Mouse (Mus musculus) adrenal gland, postnatal 36 days (tissue): ENCODE measurements around the gene Mfsd5. TPM values are rescaled to one million over a fixed set of nuclear protein-coding genes. Genes with fewer than 3 reads are reported as not detected.

Source experiments
- DNase-seq, 2 experiments: peaks; one replicate each; pipeline ENCODE4 v3.0.0; 2021; ENCODE audit warnings: mixed read lengths in 1 of 2
- total RNA-seq, 2 experiments: library from RNA; stranded (reverse); gene quantifications; 2 replicates each; pipeline ENCODE4 v1.2.3; 2021

The Mfsd5 gene
- total RNA-seq, 2 experiments from 2014 or later, result 39.0 to 40.0 TPM

DNA sequence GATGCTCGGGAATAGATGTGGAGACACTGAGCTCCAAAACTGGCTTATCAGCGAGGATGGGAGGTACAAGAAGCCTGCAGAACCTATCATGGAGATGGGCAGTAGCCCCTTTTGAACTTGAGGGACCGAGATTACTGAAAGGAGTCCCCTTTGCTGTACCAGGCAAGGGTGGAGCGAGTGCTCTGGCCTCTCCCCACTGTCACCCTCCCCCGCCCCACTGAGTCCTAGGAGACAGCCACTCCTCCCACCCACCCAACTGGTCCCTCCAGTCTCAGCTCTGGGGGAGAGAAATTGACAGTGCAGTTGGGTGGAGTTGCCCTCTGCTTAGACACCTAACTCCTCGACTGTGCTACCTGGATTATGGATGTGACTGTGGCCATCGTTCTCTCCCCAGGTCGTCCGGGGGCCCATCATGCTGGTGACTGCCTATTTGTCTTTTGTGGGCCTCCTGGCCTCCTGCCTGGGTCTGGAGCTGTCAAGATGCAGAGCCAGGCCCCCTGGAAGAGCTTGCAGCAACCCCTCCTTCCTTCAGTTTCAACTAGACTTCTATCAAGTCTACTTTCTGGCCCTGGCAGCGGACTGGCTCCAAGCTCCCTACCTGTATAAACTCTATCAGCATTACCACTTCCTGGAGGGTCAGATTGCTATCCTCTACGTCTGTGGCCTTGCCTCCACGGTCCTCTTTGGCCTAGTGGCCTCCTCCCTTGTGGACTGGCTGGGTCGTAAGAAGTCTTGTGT lies 698 bp downstream of the Mfsd5 start:
- DNase-seq, result no peak

DNA sequence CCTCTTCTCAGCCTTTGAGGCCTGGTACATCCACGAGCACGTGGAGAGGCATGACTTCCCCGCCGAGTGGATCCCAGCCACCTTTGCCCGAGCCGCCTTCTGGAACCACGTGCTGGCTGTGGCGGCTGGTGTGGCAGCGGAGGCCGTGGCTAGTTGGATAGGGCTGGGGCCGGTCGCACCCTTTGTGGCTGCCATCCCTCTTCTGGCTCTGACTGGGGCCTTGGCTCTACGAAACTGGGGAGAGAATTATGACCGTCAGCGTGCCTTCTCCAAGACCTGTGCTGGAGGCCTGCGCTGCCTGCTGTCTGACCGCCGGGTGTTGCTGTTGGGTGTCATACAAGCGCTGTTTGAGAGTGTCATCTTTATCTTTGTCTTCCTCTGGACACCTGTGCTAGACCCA lies 1.4 kb downstream of the Mfsd5 start:
- no peak for DNase-seq

DNA sequence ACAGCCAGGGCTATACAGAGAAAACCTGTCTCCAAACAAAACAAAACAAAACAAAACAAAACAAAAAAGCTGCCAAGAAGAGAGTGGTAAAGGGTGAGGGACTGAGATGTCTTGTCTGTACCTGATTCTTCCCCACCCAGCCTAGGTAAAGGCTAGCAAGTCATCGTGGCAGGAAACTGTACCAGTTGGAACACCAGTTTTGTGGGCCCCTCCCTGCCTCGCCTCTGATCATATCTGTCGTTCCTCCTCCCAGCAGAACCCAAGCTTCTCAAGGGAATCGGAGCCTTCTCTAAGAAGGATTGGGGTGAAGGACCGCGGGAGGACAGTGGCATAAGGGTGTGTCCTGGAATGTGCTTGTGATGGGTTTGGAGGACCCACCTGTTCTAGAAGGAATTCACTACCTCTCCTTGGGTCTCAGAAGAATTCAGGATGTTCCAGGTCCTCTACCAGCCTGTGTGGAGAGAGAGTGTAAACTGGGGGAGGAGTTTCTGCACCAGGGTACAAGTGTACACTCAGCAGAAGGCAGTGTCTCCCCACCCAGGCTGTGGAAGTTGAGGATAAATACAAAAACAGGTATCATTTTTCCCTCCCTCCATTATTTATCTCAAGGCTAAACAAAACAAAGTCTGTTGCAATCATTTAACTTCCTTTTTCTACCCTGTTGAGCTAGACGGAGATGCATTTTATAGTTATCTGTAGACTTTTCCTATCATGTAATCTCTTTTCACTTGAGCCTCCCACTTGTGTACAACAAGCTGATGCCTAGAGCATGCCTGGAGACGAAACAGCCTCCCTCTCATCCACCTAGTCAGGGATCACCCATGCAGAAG lies 3.4 kb downstream of the Mfsd5 start:
- DNase-seq, result no peak

DNA sequence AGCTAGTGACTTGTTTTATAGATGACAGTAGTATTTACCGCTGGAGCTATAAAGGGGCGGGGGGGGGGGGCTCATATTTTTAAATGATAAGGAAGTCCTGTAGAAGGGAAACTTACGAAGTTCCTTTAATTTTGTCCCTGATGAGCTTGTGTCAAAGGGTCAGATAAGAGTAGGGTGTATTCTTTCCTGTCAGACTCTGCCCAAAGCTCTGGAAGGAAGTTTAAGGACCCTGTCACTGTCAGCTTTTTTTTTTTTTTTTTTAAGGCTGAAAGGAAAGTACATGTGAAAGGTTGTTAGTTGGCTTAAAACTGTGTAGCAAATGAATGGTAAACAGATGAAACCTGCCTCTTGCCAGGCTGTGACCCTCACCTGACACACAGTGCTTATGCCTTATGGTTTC lies 4.4 kb downstream of the Mfsd5 start:
- DNase-seq, result no peak

DNA sequence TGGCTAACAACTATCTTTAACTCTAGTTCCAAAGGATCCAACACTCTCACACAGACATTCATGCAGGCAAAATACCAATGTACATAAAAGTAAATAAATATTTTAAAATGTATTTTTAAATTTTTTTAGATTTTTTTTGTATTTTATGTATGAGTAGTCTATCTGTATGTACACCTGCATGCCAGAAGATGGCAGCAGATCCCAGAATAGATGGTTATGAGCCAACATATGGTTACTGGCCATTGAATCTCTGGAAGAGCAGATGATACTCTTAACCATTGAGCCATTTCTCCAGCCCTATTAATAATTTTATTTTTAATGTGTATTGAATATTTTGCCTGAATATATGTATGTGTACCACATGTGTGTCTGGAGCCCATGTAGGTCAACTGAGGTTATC lies 8.1 kb downstream of the Mfsd5 start:
- DNase-seq, result peak; percentile 36 to 55

DNA sequence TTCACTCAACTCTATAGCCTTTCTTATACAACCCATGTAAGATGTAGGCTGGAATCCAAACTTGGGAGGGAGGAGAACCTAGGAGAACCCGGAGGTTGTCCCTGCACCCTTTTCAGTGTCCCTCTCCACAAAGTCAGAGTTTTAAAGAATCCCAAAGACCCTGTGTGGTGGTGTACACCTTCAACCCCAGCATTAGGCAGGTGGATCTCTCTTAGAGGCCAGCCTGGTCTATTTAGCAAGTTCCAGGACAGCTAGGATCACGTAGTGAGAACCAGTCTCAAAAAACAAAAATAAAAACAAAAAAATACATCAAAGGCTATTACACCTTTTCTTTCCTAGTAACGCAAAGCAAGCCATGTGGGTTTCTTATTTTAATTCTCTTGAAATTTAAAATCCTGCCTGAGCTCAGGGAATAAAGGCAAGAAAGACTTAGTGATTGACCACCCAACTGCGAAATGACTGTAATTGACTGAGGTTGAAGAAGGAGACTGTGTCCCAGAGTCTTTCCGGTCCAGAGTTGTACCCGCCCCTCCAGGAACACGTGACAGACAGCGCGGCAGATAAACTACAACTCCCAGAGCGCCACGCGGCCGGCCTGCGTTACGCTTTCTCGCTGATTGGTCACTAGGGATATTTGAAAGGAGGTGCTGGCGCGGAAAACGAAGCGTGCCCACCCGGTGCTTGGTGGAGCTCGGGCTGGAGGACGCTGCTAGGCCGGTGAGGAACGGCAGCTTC lies 16.5 kb downstream of the Mfsd5 start, which contains the start of gene Espl1:
Espl1 (plus strand) TSS at position 634 of the 735 bp plus-strand sequence.
- DNase-seq, result peak; percentile 93 to 95

DNA sequence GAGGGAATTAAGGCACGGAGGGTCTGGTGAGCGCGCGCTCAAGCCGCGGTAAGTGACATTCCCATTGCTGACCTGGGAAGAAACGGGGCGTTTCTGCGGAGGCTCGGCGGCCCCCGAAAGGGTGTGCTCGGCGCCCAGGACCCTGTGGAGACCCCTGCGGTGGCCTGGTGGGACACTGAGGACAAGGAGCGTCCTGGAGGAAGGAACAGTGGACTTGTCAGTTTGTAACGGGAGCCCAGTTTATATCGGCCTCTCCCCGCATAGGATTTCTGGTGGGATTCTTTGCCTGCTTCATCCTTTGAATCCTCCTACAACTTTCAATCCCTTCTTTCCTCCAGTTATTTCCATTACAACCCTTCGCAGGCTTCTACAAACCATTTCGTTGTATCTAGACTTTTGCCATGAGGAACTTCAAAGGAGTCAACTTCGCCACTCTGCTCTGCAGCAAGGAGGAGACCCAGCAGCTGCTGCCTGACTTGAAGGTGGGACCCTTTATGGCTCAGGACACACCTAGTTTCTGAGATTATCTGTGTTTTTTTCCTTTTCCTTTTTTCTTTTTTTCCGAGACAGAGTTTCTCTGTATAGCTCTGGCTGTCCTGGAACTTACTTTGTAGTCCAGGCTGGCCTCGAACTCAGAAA lies 17.2 kb downstream of the Mfsd5 start:
- DNase-seq, result no peak

DNA sequence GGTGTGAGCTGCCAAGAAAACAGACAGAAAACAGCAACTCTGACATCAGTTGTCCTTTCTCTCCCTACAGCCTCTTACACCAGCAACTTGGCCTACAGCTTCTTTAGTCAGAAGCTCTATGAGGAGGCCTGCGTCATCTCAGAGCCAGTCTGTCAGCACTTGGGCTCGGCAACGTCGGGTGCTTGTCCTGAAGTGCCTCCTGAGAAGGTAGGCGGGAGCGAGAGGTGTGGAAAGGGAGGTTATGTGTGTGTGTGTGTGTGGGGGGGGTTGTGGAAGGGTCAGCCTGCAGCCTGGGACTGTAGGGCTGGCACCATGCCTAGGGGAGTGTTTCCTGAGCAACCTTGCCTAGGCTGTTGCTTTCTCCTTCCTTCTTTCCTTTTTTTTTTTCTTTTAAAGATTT lies 23.3 kb downstream of the Mfsd5 start:
- DNase-seq, result no peak

DNA sequence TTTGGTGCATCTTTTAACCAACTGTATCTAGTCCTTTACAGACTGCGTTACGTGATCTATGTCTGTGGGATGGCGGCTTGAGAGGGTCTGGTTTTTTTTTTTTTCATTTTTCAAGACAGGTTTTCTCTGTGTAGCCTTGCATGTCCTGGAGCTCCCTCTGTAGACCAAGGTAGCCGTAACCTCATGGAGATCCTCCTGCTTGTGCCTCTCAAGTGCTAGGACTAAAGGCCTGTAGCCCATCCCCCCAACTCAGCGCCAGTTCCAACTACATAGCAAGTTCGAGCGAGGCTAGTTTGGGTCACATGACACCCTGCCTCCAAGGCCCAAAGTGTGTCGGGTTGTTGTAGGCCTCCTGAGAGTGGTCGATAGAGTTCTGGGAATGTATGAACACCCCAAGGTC lies 29.5 kb downstream of the Mfsd5 start:
- DNase-seq, result no peak

DNA sequence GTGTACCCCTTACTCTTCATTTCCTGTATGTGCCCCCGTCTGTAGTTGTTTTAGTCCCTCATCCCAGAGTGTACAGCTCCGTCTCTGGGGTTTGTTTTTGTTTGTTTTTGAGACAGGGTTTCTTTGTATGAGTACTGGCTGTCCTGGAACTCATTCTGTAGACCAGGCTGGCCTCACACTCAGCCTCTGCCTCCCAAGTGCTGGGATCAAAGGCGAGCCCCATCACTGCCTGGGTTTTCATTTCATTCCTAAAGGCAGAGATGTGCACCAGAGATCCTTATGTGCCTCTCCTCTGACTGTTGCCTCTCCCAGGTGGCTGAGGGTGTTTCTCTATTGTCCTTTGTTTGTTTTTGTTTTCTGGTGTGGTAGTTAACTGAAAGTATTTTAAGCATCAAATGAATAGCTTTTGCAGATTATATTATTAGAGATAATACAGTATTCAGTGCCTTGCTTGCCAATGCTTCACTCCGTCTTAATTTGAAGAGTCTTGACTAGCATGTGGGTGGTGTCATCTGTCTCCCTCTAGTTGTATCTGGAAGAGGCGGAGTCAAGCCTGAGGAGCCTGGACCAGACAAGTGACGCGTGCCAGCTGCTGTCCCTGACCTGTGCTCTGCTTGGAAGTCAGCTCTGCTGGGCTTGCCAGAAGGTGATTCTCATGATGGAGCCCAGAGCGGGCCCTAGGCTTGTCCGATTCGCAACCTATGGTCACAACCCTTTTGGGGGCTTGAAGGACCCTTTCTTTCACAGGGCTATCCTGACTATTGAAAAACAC lies 31.0 kb downstream of the Mfsd5 start:
- DNase-seq, result peak; percentile 74 to 75

DNA sequence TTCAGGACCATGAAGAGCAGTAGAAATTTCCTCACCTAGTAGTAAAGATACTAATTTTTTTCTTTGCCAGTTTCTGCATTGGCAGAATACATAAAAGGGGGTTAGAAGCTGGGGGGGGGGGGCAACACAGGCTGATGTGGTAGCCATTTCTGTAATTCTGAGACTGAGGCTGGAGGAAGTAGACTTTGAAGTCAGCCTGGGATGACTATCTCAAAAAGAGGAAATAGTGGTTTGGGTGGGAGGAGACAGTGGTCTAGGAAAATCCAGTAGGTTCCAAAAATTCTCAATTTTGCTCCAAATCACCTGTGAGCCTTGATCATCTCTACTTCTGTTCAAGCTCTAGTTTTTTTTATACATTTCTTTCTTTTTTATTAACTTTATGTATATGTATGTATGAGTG lies 32.2 kb downstream of the Mfsd5 start:
- DNase-seq, result no peak

DNA sequence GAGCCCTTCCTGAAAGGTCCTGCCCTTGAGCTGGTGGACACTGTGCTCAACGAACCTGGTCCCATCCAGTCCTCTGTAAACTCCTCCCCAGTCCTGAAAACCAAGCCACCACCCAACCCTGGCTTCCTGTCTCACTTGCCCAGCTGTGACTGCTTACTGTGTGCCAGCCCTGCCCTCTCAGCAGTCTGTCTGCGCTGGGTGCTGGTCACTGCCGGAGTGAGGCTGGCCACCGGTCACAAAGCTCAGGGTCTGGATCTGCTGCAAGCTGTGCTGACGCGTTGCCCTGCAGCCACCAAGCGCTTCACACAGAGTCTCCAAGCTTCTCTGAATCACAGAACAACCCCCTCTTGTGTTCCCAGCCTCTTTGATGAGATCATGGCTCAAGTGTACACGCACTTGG lies 36.0 kb downstream of the Mfsd5 start:
- peak; percentile 6 to 33 for DNase-seq

DNA sequence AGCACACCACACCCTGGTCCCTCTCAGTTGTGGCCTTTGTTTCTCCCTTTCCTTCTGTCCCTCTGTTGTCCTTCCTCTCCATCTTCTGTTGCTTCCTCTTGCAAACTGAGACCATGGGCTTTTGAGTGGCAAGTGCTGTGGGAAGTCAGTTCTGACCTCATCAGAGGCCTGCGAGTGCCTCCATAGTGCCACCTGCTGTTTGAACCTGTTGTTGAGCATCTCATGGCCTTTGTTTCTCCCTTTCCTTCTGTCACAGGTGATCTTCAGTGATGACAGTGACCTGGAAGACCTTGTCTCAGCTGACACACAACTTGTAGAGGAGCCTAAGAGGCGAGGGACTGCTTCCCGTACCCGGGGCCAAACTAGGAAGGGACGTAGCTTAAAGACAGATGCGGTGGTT lies 37.0 kb downstream of the Mfsd5 start:
- peak; percentile 65 to 80 for DNase-seq

DNA sequence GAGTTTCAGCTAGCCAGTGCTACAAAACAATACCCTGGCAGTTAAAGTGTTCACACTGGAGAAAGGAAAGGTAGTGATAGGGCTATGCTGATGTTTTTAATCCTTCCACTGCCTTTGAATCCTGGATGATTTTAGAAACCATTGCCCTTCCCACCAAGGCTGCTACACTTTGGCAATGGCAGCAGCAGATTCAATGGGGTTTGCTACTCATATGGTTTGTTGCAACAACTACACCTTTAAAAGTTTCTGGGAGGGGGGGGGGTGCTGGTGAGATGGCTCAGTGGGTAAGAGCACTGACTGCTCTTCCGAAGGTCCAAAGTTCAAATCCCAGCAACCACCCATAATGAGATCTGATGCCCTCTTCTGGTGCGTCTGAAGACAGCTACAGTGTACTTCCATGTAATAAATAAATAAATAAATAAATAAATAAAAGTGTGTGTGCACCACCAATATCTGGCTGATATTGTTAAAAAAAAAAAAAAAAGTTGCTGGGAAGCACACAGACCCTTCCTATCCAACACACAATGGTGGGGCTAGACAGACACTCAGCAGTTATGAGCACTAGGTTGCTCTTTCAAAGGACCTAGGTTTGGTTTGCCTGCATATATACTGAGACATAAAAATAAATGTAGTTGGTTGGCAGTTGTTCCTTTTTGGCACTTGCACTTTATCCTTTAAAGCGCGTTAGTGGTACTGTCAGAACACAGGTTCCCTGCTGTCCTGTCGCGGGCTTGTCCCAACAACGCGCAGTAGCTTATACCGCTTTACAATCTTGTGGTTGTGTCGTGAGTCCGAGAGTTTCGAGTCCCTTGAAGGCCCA lies 45.6 kb downstream of the Mfsd5 start:
- DNase-seq, result no peak

DNA sequence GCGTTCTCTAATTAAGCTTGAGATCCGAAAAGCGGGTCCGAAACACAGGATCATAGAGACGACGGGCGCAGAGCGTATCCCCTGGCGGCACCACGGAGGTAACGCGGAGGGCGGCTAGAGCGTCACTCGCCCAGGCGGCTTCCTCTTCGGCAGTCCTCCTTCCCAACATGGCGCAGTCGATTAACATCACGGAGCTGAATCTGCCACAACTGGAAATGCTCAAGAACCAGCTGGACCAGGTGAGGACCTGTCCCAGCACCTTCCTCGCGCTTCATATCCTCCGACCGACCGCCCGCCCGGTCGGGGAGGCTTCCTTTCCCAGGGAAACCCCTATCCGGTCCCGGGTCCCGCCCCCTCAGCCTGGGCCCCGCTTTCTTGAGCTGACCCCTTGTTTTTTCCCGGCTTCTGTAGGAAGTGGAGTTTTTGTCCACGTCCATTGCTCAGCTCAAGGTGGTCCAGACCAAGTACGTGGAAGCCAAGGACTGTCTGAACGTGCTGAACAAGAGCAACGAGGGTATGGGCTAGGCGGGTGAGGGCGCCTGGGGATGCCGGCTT lies 46.8 kb downstream of the Mfsd5 start, which contains the start of gene Pfdn5:
Pfdn5 (plus strand) TSS at position 95 of the 555 bp plus-strand sequence.
- peak; percentile 92 to 94 for DNase-seq

DNA sequence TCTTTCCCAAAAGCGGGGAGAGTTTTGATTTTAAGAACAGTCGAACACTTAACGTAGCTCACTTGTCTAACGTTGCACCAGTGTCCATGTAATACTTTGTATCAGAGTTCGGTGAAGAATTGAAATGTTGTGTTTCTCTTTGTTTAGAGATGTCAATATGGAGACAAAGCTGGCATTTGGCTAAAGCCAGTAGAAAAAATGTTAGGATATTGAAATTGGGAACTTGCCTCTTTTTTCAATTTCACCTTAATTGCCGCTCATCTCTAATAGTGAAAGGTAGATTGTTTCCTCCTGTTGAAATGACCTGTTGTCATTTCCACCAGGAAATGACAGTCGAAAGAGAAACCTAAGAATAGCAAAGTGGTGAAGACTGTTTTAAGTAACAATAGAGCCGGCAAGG lies 47.6 kb downstream of the Mfsd5 start:
- no peak for DNase-seq
